Mouse (Mus musculus) kidney, embryonic 16.5 days (tissue): ENCODE data around the gene Naa50. TPM values are rescaled to one million over a fixed set of nuclear protein-coding genes. Genes with fewer than 3 reads are reported as not detected.

Source experiments
- ATAC-seq: fragments of 200-750 bp; cut with Nextera tagmentation; 2 replicates; pipeline ENCODE4 v1.8.0; 2017; ENCODE audit warnings: moderate TSS enrichment; ENCODE audit not compliant: low FRiP score, low TSS enrichment
- H3K27ac ChIP-seq: fragments of 300-500 bp; sonication (generic); 2 replicates; pipeline ENCODE4 v1.5.1; 2014; ENCODE audit warnings: low read length
- H3K27me3 ChIP-seq: fragments of 300-500 bp; sonication (generic); 2 replicates; pipeline ENCODE4 v1.6.1; 2014; ENCODE audit warnings: low read length, control low read depth, mixed read lengths; ENCODE audit not compliant: insufficient read depth
- H3K36me3 ChIP-seq: fragments of 300-500 bp; sonication (generic); 2 replicates; pipeline ENCODE4 v1.6.1; 2014; ENCODE audit warnings: low read length, control low read depth, mixed read lengths; ENCODE audit not compliant: insufficient read depth
- H3K4me1 ChIP-seq: fragments of 300-500 bp; sonication (generic); 2 replicates; pipeline ENCODE4 v1.6.1; 2014; ENCODE audit warnings: low read length, control low read depth, mixed read lengths; ENCODE audit not compliant: insufficient read depth
- H3K4me2 ChIP-seq: fragments of 300-500 bp; sonication (generic); replicated peaks from 2 replicates; pipeline ENCODE4 v1.6.1; 2014; ENCODE audit warnings: low read depth, low read length
- H3K4me3 ChIP-seq: fragments of 300-500 bp; sonication (generic); 2 replicates; pipeline ENCODE4 v1.5.1; 2014; ENCODE audit warnings: mild to moderate bottlenecking, low read length
- H3K9ac ChIP-seq: fragments of 300-500 bp; sonication (generic); replicated peaks from 2 replicates; pipeline ENCODE4 v1.6.1; 2014; ENCODE audit warnings: low read length
- H3K9me3 ChIP-seq: fragments of 300-500 bp; sonication (generic); 2 replicates; pipeline ENCODE4 v1.6.1; 2016; ENCODE audit warnings: low read length, control low read depth
- WGBS: fragments of 180-500 bp; shearing (Covaris S2); extraction: QIAGEN DNeasy Blood & Tissue Kit; methylation state at CpG from one replicate; pipeline ENCODE4 v1.1.7; 2014; 5-methylcytosine and 5-hydroxymethylcytosine counted together
- polyA plus RNA-seq: library from polyadenylated mRNA; unstranded; fragments of >200 nt; fragmentation: Nextera tagmentation; extraction: Ambion mirVana; gene quantifications from 2 replicates; pipeline ENCODE4 v1.2.1, GENCODE M21; 2015

Gene Naa50
- polyA plus RNA-seq, 1 experiment from 2014 or later, result 106 TPM

GRCm38 (mm10) chr16:44138979-44139535, 573 bp upstream of the Naa50 start:
- H3K27me3 ChIP-seq, result no peaks in the 10 kb centered on the region
- H3K4me2 ChIP-seq, result peak overlapping the region; percentile 75
- peaks cover 12% of the 10 kb centered on the region; the same call in 1 of the 2 replicates for H3K4me1 ChIP-seq
- ATAC-seq, result peak; percentile 88
- no peaks in the 10 kb centered on the region for H3K9me3 ChIP-seq
- H3K36me3 ChIP-seq, result no peaks in the 10 kb centered on the region
- peak overlapping the region; percentile 94 for H3K9ac ChIP-seq
- H3K4me3 ChIP-seq, result peak overlapping the region; percentile 95
- H3K27ac ChIP-seq, result peak overlapping the region; percentile 100
- WGBS, result under 1% methylated on average over 25 of the region's 25 CpGs

DNA sequence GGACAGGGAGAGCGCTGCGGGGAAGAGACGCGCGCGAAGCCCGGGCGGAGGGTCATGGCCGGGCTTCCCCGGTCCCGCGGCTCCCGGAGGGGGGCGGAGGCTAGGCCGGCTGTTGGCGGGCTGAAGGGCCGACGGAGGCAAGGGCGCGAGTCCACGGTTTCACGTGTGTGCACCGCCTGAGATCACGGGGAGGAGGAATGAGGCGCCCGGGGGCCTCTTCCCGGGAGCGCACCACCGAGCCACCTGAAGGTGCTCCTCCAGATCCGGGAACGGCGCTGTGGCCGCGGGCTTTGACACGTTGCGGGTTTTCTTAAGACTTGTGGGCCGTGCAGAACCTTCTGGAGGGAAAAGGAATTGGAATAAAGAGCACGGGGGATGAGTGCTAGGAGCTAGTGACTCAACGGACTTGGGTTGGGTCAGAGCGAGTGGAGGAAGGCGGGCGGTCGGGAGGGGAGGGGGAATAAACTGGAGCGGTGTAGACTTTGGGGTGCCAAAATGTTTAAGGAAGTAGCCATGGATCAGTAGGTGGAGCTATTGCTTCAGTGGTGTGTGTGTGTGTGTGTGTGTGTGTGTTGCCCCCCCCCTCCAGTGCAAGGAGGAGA, 657 bp downstream of the Naa50 start:
- H3K36me3 ChIP-seq, result no peaks in the 10 kb centered on the region
- WGBS, result under 1% methylated on average over 41 of the region's 44 CpGs
- peak overlapping the region; percentile 100 for H3K27ac ChIP-seq
- peak; percentile 72 for ATAC-seq
- H3K4me1 ChIP-seq, result peaks cover 12% of the 10 kb centered on the region; the same call in 1 of the 2 replicates
- H3K9me3 ChIP-seq, result no peaks in the 10 kb centered on the region
- H3K4me3 ChIP-seq, result peak overlapping the region; percentile 95
- H3K4me2 ChIP-seq, result peak overlapping the region; percentile 51
- no peaks in the 10 kb centered on the region for H3K27me3 ChIP-seq
- H3K9ac ChIP-seq, result peak overlapping the region; percentile 97

GRCm38 (mm10) chr16:44141483-44141882, 1.9 kb downstream of the Naa50 start:
- WGBS, result 43% methylated on average over 6 of the region's 6 CpGs
- H3K4me3 ChIP-seq, result peak overlapping the region; percentile 8; the same call in 1 of the 2 replicates
- H3K27me3 ChIP-seq, result no peaks in the 10 kb centered on the region
- peaks cover 12% of the 10 kb centered on the region; the same call in 1 of the 2 replicates for H3K4me1 ChIP-seq
- H3K4me2 ChIP-seq, result peak overlapping the region; percentile 51
- H3K9me3 ChIP-seq, result no peaks in the 10 kb centered on the region
- H3K36me3 ChIP-seq, result no peaks in the 10 kb centered on the region
- ATAC-seq, result no peak
- no peak overlapping the region for H3K27ac ChIP-seq
- peak overlapping the region; percentile 3; the same call in 1 of the 2 replicates for H3K9ac ChIP-seq

DNA sequence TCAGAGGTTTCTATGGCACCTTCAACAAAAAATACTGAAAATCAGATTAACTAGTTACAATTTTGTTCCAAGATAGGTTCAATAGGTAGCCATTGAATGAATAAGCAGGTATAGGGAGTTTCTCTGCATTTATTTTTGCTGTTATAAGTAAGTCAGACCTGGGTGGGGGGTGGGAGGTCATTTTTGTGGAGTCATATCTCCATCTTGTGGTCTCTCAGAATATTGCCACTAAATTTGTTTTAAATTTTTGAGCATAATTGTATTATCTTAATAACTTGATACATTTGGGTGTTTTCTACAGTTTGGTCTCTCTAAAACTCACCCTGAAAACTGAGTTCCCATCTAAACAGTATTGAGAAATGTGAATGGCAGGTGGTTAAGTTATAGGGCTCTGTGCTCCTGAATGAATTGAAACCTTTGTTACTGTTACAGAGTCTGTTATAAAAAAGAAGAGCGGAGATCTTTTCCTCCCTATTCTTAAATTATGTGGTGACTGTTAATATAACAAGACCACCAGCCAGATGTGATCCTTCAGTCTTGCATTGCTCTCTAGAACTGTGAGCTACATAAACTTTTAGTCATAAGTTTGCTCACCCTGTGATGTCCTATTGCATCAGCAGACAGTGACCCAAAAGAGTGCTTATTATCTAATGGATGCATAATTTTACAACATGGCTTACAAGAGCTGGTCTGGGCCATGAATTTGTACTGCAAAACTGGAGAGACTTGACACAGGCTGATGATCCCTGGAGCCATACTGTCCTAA, 9.6 kb downstream of the Naa50 start:
- Histone ChIP-seq H3K9ac (no peak overlapping the region), H3K27me3 (no peaks in the 10 kb centered on the region), H3K36me3 (no peaks in the 10 kb centered on the region), H3K4me2 (no peak overlapping the region), H3K9me3 (no peaks in the 10 kb centered on the region), H3K4me1 (no peaks in the 10 kb centered on the region), H3K27ac (no peak overlapping the region), H3K4me3 (no peak overlapping the region)
- no peak for ATAC-seq
- 79% methylated on average over 1 of the region's 1 CpGs for WGBS

GRCm38 (mm10) chr16:44154497-44155057, 14.9 kb downstream of the Naa50 start:
- no peak overlapping the region for H3K4me3 ChIP-seq
- H3K27me3 ChIP-seq, result no peaks in the 10 kb centered on the region
- no peaks in the 10 kb centered on the region for H3K4me1 ChIP-seq
- ATAC-seq, result no peak
- WGBS, result 70% methylated on average over 6 of the region's 6 CpGs
- H3K9ac ChIP-seq, result no peak overlapping the region
- H3K9me3 ChIP-seq, result no peaks in the 10 kb centered on the region
- H3K4me2 ChIP-seq, result no peak overlapping the region
- peaks cover 17% of the 10 kb centered on the region for H3K36me3 ChIP-seq
- no peak overlapping the region for H3K27ac ChIP-seq

GRCm38 (mm10) chr16:44159325-44159724, 19.7 kb downstream of the Naa50 start:
- Histone ChIP-seq H3K4me2 (no peak overlapping the region), H3K27ac (no peak overlapping the region), H3K36me3 (peaks cover 19% of the 10 kb centered on the region), H3K4me1 (no peaks in the 10 kb centered on the region), H3K4me3 (no peak overlapping the region), H3K9me3 (no peaks in the 10 kb centered on the region), H3K27me3 (no peaks in the 10 kb centered on the region), H3K9ac (no peak overlapping the region)
- ATAC-seq, result no peak
- WGBS, result 95% methylated on average over 7 of the region's 7 CpGs

- Histone ChIP-seq H3K4me2 (no peak overlapping the region), H3K4me1 (no peaks in the 10 kb centered on the region), H3K9me3 (no peaks in the 10 kb centered on the region), H3K4me3 (no peak overlapping the region), H3K27ac (no peak overlapping the region), H3K9ac (no peak overlapping the region), H3K27me3 (no peaks in the 10 kb centered on the region), H3K36me3 (peaks cover 8% of the 10 kb centered on the region)
- 87% methylated on average over 2 of the region's 2 CpGs for WGBS
- ATAC-seq, result no peak
Observed at GRCm38 (mm10) chr16:44163831-44164230, 24.2 kb downstream of the Naa50 start.

GRCm38 (mm10) chr16:44165182-44165581, 25.6 kb downstream of the Naa50 start:
- H3K36me3 ChIP-seq, result 0 out of 2 replicates have a peak, but pooled peaks cover 2% of the 10 kb centered on the region
- WGBS, result 53% methylated on average over 3 of the region's 3 CpGs

GRCm38 (mm10) chr16:44168990-44169389, 29.4 kb downstream of the Naa50 start:
- WGBS, result 81% methylated on average over 4 of the region's 4 CpGs

More at GRCm38 (mm10) chr16:44165182-44165581, 25.6 kb downstream of the Naa50 start:
- Histone ChIP-seq H3K4me2 (no peak overlapping the region), H3K4me1 (no peaks in the 10 kb centered on the region), H3K9me3 (no peaks in the 10 kb centered on the region), H3K4me3 (no peak overlapping the region), H3K9ac (no peak overlapping the region), H3K27me3 (no peaks in the 10 kb centered on the region), H3K27ac (no peak overlapping the region)
- no peak for ATAC-seq

More at GRCm38 (mm10) chr16:44168990-44169389, 29.4 kb downstream of the Naa50 start:
- no peak for ATAC-seq
- peaks cover 2% of the 10 kb centered on the region for H3K4me1 ChIP-seq
- H3K36me3 ChIP-seq, result no peaks in the 10 kb centered on the region
- no peaks in the 10 kb centered on the region for H3K9me3 ChIP-seq
- no peak overlapping the region for H3K9ac ChIP-seq
- no peak overlapping the region for H3K4me2 ChIP-seq
- H3K27me3 ChIP-seq, result no peaks in the 10 kb centered on the region
- no peak overlapping the region for H3K4me3 ChIP-seq
- no peak overlapping the region for H3K27ac ChIP-seq
